Mouse (Mus musculus) cerebellum, adult 18-20 months (tissue): ENCODE measurements around the gene Crmp1.

Experiments used
- DNase-seq, 2 experiments: peaks; one replicate each; pipeline ENCODE4 v3.0.0; 2021

Gene Crmp1

GRCm38 (mm10) chr5:37241224-37241623, 516 bp upstream of the Crmp1 start:
- no peak for DNase-seq

- DNase-seq = peak; percentile 59 to 73
Measured at GRCm38 (mm10) chr5:37242360-37243168, 824 bp downstream of the Crmp1 start.

GRCm38 (mm10) chr5:37243169-37243886, 1.6 kb downstream of the Crmp1 start:
- peak; percentile 54 to 57 for DNase-seq

GRCm38 (mm10) chr5:37244161-37244560, 2.4 kb downstream of the Crmp1 start:
- peak; percentile 73 to 80 for DNase-seq

- peak; percentile 26 to 37 for DNase-seq
Measured at GRCm38 (mm10) chr5:37244666-37245242, 3.0 kb downstream of the Crmp1 start.

GRCm38 (mm10) chr5:37245651-37246050, 3.9 kb downstream of the Crmp1 start:
- DNase-seq = peak; percentile 84 to 90

GRCm38 (mm10) chr5:37246138-37246910, 4.6 kb downstream of the Crmp1 start:
- DNase-seq = peak; percentile 48 to 64

GRCm38 (mm10) chr5:37247456-37247855, 5.7 kb downstream of the Crmp1 start:
- DNase-seq = peak; percentile 69 to 84

- no peak for DNase-seq
Measured at GRCm38 (mm10) chr5:37248870-37249269, 7.1 kb downstream of the Crmp1 start.

GRCm38 (mm10) chr5:37251596-37251995, 9.9 kb downstream of the Crmp1 start:
- no peak for DNase-seq

GRCm38 (mm10) chr5:37252101-37252804, 10.5 kb downstream of the Crmp1 start:
- no peak for DNase-seq

- peak; percentile 46 to 47 for DNase-seq
Measured at GRCm38 (mm10) chr5:37254523-37254922, 12.8 kb downstream of the Crmp1 start.

GRCm38 (mm10) chr5:37256823-37257222, 15.1 kb downstream of the Crmp1 start:
- DNase-seq = no peak

GRCm38 (mm10) chr5:37257243-37257642, 15.5 kb downstream of the Crmp1 start:
- DNase-seq = no peak

GRCm38 (mm10) chr5:37261734-37262133, 20.0 kb downstream of the Crmp1 start:
- DNase-seq = no peak

- no peak for DNase-seq
Measured at GRCm38 (mm10) chr5:37263816-37264215, 22.1 kb downstream of the Crmp1 start.

GRCm38 (mm10) chr5:37281021-37281420, 39.3 kb downstream of the Crmp1 start:
- DNase-seq = no peak

GRCm38 (mm10) chr5:37288374-37288773, 46.6 kb downstream of the Crmp1 start:
- peak; percentile 76 to 82 for DNase-seq

- DNase-seq = peak; percentile 61
Measured at GRCm38 (mm10) chr5:37289236-37289635, 47.5 kb downstream of the Crmp1 start.

GRCm38 (mm10) chr5:37290983-37291382, 49.2 kb downstream of the Crmp1 start:
- peak in 1 of 2 experiments; percentile 53 for DNase-seq

- DNase-seq = no peak
Measured at GRCm38 (mm10) chr5:37296717-37297116, 55.0 kb downstream of the Crmp1 start.

- DNase-seq = peak; percentile 18 to 58
Measured at GRCm38 (mm10) chr5:37298370-37298769, 56.6 kb downstream of the Crmp1 start.
